Mouse (Mus musculus) C2C12 (cell line): ENCODE measurements around the gene Uso1. TPM values are rescaled to one million over a fixed set of nuclear protein-coding genes. Genes with fewer than 3 reads are reported as not detected.

Source experiments
- H3K27me3 ChIP-seq: one replicate; pipeline ENCODE4 v1.6.1; 2011; ENCODE audit not compliant: control insufficient read depth, insufficient read depth, insufficient read length
- H3K36me3 ChIP-seq: one replicate; pipeline ENCODE4 v1.6.1; 2011; ENCODE audit not compliant: control insufficient read depth, insufficient read depth
- H3K4me3 ChIP-seq: one replicate; pipeline ENCODE4 v1.5.1; 2011; ENCODE audit warnings: mild to moderate bottlenecking, control low read depth; ENCODE audit not compliant: poor library complexity, insufficient read depth, severe bottlenecking
- H3K79me2 ChIP-seq: one replicate; pipeline ENCODE4 v1.6.1; 2011; ENCODE audit not compliant: control insufficient read depth, insufficient read depth
- H3K79me3 ChIP-seq: one replicate; pipeline ENCODE4 v1.6.1; 2011; ENCODE audit warnings: low read depth, control low read depth
- H3ac ChIP-seq: one replicate; pipeline ENCODE3; 2011; ENCODE audit warnings: low read depth; ENCODE audit not compliant: control insufficient read depth, insufficient read length
- CEBPB ChIP-seq: IDR thresholded peaks from one replicate; pipeline ENCODE4 v1.6.1; 2011; ENCODE audit warnings: low read depth, mild to moderate bottlenecking, control low read depth, moderate library complexity
- CTCF ChIP-seq: IDR thresholded peaks from one replicate; pipeline ENCODE4 v1.5.1; 2011; ENCODE audit not compliant: control insufficient read depth, insufficient read depth, insufficient read length
- FOSL1 ChIP-seq: IDR thresholded peaks from one replicate; pipeline ENCODE4 v1.8.0; 2011; ENCODE audit warnings: mild to moderate bottlenecking, low read length; ENCODE audit not compliant: poor library complexity, insufficient read depth, severe bottlenecking
- MAX ChIP-seq: IDR thresholded peaks from one replicate; pipeline ENCODE4 v1.6.1; 2011; ENCODE audit warnings: mild to moderate bottlenecking, control low read depth
- MYOD1 ChIP-seq: IDR thresholded peaks from one replicate; pipeline ENCODE4 v1.6.1; 2011; ENCODE audit warnings: low read depth; ENCODE audit not compliant: control insufficient read depth, insufficient read length
- MYOG ChIP-seq: IDR thresholded peaks from one replicate; pipeline ENCODE4 v1.6.1; 2011; ENCODE audit not compliant: control insufficient read depth, insufficient read length; ENCODE audit errors: extremely low read depth
- USF1 ChIP-seq: IDR thresholded peaks from one replicate; pipeline ENCODE4 v1.6.1; 2011; ENCODE audit warnings: low read depth, mild to moderate bottlenecking, control low read depth, moderate library complexity
- polyA plus RNA-seq: library from polyadenylated mRNA; unstranded; fragments of >200 nt; fragmentation: generic; extraction: Trizol; gene quantifications from one replicate; pipeline ENCODE4 v1.2.1, GENCODE M21; 2012; ENCODE audit warnings: missing spikeins

Gene Uso1
- polyA plus RNA-seq, 1 experiment, result 27.3 TPM

DNA sequence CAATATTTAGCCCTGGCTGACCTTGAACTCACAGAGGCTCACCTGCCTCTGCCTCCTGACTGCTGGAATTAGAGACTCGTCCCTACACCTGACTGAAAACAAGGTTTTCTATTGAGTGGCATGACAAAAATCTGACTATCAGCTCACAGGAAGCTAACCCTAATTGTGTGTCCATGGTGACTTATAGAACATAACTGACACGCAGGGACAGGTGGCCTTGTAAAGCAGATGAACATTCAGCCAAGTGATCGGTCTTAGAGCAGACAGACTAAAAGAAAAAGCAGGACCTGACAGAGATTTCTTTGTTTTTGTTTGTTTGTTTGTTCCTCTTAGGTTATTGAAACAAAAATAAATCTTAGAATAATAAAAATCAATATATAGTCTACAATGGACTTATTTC, 10.5 kb downstream of the Uso1 start:
- no peak for TF ChIP-seq CTCF
- TF ChIP-seq MYOD1, result peak; percentile 25
- TF ChIP-seq USF1, result no peak
- TF ChIP-seq MAX, result no peak
- TF ChIP-seq CEBPB, result no peak

DNA sequence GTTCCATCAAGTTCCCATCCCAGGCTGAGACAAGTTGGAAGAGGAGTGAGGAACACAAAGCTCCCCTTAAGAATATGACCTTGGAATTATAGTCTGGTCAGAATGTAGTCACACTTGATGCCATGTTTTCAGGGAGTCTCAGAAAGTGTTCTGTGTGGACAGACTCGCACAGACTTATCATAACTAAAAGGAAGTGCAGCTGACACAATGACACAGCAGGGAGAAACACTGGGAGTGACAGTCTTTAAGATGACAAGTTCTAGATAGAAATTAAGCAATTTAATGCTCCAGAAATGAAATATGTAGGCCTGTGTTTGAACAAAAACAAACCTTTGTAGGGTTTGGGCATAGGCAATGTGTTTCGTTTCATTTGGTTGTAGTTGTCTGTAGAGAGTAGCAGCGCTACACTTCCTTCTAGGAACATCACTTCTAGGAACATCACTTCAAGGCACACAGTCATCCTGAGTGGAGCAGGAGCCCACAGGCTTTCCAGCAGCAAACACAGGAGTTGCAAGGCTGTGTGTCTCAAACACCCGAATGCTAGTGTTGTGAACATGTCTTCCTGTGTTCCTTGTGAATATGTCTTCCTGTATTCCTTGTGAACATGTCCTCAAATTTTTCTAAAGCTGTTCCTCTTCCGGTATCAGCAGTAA, 11.7 kb downstream of the Uso1 start:
- peaks cover 27% of the 10 kb centered on the region for H3K36me3 ChIP-seq
- no peak overlapping the region for H3K4me3 ChIP-seq
- H3K79me2 ChIP-seq, result peaks cover 76% of the 10 kb centered on the region
- no peak overlapping the region for H3ac ChIP-seq
- peaks cover 52% of the 10 kb centered on the region for H3K79me3 ChIP-seq
- TF ChIP-seq CEBPB (no peak), MYOG (no peak), CTCF (no peak), FOSL1 (no peak), MYOD1 (no peak), MAX (no peak), USF1 (no peak)
- H3K27me3 ChIP-seq, result no peaks in the 10 kb centered on the region

More for the DNA sequence above, 10.5 kb downstream of the Uso1 start:
- Histone ChIP-seq H3K79me2 (peaks cover 89% of the 10 kb centered on the region), H3K79me3 (peaks cover 62% of the 10 kb centered on the region), H3K27me3 (no peaks in the 10 kb centered on the region), H3K36me3 (peaks cover 19% of the 10 kb centered on the region), H3ac (no peak overlapping the region), H3K4me3 (no peak overlapping the region)

DNA sequence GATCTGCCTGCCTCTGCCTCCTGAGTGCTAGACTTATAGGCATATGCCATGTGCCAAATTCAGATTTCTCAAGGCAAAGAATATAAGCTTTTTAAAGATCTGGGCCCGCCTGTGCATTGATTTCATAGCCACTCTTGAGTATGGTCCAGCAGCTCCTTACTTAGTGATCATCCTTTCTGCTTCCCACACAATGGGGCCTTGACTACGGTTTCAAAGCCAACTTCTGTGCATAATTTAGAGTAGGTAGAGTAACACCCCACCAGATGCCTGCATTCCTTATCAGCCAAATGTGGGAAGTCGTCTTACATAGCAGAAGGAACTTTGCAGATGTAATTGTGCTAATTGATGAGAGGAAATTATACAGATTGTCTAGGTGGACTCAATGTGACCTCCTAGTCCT, 17.1 kb downstream of the Uso1 start:
- TF ChIP-seq FOSL1, result no peak
- peaks cover 13% of the 10 kb centered on the region for H3K79me3 ChIP-seq
- H3K4me3 ChIP-seq, result no peak overlapping the region
- H3K79me2 ChIP-seq, result peaks cover 22% of the 10 kb centered on the region
- H3ac ChIP-seq, result no peak overlapping the region
- no peaks in the 10 kb centered on the region for H3K27me3 ChIP-seq
- H3K36me3 ChIP-seq, result peaks cover 37% of the 10 kb centered on the region

DNA sequence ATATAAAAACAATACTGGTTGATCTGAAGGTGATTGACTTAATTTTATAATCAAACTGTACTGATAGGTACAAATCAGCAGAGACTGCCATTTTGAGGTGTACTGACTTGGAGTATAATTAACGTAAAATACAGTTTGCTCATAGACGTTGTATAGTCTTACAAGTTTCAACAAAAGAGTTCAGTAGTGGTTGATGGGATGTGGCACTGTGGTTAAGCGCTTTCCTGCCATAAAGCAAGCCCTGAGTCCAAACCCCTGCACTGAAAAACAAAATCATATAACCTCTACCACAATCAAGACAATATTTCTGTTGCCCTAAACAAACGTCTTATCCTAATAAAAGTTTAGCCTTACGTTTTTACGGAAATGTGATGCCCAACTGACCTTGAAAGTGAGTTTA, 28.2 kb downstream of the Uso1 start:
- no peaks in the 10 kb centered on the region for H3K27me3 ChIP-seq
- H3K36me3 ChIP-seq, result peaks cover 42% of the 10 kb centered on the region
- no peaks in the 10 kb centered on the region for H3K79me3 ChIP-seq
- H3K4me3 ChIP-seq, result no peak overlapping the region
- no peaks in the 10 kb centered on the region for H3K79me2 ChIP-seq
- no peak overlapping the region for H3ac ChIP-seq
- no peak for TF ChIP-seq MAX
- no peak for TF ChIP-seq FOSL1
- TF ChIP-seq MYOD1, result no peak
- TF ChIP-seq USF1, result no peak
- no peak for TF ChIP-seq CEBPB
- no peak for TF ChIP-seq CTCF
- TF ChIP-seq MYOG, result no peak

DNA sequence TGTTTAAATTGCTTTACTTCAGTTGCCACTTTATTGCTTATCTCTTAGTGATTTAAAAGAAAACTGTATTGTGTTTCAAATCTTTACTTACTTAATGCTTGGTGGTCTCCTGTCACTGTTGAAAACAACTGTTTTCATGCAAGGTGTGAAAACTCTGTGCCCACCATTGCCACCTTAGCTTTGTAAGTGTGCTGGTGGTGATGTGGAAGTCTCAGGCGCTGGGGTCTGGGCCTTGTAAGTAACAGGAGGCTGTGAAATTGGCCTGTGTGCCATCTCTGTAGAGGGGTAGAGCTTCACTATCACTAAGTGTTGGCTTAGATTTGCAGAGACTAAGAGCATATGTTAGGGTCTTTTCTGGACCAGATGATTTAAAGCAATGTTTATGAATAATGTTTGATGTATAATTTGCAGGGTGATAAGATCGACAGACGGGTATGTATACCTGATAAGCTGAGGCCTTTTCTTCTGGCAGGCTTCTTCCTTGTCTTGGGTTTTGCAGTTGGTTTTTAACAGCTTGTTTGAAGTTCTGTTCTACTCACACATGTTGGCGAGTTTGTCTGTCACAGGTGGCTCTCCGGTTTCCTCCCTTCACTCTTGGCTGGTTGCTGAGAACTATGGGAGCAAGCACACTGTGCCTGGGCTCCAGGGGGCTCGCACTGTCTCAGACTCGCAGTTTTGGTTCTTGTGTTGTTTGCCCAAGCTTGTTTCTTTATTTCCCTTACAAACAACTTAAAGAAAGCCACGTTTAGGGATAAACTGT, 45.5 kb downstream of the Uso1 start:
- Histone ChIP-seq H3K27me3 (no peaks in the 10 kb centered on the region), H3K79me3 (no peaks in the 10 kb centered on the region), H3ac (no peak overlapping the region), H3K79me2 (no peaks in the 10 kb centered on the region), H3K4me3 (no peak overlapping the region), H3K36me3 (peaks cover 69% of the 10 kb centered on the region)
- TF ChIP-seq FOSL1, result no peak
- no peak for TF ChIP-seq MYOD1
- TF ChIP-seq CEBPB, result no peak
- TF ChIP-seq USF1, result no peak
- no peak for TF ChIP-seq MAX
- TF ChIP-seq MYOG, result no peak
- TF ChIP-seq CTCF, result no peak

DNA sequence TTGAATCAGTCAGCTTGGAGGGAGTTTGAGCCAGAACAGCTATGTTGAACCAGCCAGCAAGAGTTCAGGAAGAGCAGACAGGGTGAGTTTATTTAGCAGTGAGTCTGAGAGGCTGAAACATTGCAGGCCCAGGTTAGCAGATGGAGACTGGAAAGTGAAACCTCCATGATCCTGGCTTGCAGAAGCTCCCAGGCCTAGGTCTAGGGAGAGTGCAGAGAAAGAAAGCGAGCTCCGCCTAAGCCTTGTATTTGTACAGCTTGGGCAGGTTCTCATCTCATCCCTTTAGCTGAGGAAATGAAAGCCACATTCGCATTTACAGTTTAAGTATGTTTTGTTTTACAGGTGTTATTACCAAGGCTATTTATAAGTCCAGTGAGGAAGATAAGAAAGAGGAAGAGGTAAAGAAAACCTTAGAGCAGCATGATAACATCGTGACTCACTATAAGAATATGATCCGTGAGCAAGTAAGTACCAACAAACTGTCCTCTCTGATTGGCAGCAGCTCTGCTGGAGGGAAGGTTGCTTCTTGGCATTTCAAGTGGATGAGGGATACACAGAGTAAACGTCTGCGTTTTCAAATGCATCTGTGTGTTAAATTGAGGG, 51.2 kb downstream of the Uso1 start:
- Histone ChIP-seq H3K79me2 (no peaks in the 10 kb centered on the region), H3K27me3 (no peaks in the 10 kb centered on the region), H3K36me3 (peaks cover 53% of the 10 kb centered on the region), H3ac (no peak overlapping the region), H3K4me3 (no peak overlapping the region), H3K79me3 (no peaks in the 10 kb centered on the region)
- no peak for TF ChIP-seq MAX
- TF ChIP-seq CTCF, result no peak
- TF ChIP-seq MYOD1, result no peak
- TF ChIP-seq MYOG, result no peak
- no peak for TF ChIP-seq CEBPB
- no peak for TF ChIP-seq USF1
- TF ChIP-seq FOSL1, result no peak
